Mouse (Mus musculus) B cell, adult 67 days (primary cell): ENCODE measurements around the gene Dnali1. TPM values are rescaled to one million over a fixed set of nuclear protein-coding genes. Genes with fewer than 3 reads are reported as not detected.

Experiments used
- total RNA-seq, 2 experiments: library from RNA; stranded (reverse); gene quantifications; 4 replicates each; pipeline ENCODE4 v1.2.4; 2023

Dnali1 gene
- not detected for total RNA-seq

DNA sequence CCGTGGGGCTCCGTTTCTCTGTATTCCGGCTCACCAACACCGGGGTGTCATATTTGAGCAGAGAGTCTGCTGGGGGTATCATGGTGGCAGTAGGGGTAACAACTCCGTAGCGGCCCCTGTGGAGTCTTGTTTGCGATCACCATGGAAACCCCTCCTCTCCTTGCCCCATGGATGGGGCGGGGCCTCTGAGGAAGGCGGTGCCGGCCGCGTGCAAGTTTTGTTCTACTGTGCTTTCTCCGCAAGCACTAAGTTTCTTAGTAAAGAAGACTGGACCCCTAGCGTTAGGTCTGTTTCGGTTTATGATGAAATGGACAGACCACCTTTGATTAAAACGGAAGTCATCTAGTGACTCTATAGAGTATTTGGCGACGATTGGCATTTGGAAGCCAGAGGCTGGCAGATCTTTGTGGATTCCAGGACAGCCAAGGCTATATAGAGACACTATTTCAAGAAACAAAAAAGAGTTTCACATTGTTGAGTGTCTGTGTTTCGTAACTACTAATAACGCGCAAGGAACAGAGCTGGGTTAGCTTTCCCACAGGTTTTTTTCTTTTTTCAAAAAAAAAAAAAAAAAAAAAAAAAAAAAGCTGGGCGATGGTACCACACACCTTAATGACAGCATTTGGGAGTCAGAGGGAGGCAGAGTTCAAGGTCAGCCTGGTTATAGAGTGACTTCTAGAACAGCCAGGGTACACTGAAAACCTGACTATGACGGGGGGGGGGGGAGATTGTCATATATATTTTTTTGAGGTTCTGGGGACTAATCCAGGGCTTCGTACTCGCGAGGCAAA lies at the start of gene Dnali1:
Gene Dnali1, minus strand, starts transcription at position 187 of the 791 bp plus-strand sequence.

DNA sequence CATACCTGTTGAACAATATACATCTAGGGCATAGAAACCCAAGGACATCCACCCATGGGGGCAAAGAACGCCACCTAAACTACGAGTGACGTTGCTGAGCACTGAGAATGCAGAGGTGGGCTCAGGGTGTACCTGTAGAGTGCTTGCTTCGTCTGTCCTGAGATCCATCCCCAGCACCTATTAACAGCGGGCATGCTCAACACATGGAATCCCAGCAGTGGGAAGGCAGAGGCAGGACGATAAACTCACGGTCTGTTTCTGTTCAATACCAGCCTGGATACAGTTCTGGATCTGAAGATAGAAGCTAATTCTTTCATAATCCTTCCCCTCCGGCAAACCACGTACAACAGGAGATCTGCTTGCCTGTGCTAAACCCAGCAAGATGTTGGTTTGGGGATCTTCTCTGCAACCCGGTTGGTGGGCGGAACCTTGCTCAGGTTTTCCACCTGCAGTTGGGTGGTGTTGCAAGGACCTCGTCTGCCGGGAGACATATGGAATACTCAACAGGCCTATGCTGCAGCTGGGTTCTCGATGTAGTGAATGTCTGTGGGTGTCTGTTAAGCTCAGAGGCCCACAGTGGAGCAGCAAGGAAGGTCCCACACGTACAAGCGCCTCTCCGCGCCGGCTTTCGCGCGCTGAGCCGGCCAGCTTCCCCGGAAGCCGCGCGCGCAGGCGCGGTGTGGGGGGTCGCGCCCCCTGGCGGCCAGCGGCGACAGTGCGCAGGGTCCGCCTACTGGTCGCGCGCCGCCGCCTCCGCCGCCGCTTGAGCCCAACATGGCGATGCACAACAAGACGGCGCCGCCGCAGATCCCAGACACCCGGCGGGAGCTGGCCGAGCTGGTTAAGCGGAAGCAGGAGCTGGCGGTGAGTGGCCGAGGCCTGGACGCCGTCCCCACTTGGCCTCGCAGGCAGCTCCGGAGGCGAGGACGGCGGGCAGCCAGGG lies 19.2 kb upstream of the Dnali1 start, which contains the start of gene Meaf6:
Gene Meaf6, plus strand, starts transcription at position 732 of the 943 bp plus-strand sequence.

DNA sequence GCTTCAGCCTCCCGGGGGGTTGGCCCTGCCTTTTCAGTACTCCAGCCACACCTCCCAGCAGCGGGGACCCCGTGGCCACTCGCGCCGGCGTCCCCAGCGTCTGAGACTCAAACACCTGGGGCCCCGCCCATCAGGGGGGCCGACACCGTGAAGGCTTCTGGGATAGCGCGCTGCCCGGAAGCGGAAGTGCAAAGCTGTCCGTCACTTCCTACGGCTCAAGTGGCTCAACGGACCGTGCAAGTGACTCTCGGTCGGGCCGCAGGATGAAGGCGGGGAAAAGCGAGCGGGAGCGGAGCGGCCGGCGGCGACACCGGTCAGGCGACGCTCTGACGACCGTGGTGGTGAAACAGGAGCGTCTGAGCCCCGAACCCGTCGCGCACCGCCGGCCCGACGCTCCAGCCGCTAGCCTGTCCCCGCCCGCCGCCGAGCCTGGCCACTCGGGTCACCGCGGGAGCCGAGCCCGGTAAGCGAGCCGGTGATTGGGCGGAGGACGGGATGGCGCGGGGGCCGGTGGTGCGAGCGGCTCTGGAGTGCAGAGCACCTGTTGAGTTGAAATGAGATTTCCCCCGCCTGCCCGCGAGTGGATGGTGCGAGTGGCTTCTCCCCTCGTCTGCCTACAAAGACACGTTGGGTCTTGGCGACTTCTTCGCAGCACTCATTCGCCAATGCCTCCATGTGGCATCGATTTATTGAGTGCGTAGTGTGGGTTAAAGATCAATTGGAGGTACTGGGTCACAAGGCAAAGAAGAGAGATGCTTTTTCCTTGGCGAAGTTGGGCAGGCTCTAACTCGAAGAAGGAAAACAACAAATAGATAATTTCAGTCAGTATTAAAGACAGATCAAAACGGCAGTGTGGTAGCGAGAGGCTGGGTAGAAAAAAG lies 1.2 kb upstream of the Dnali1 start, which contains the start of gene Snip1:
Gene Snip1, plus strand, starts transcription at position 183 of the 881 bp plus-strand sequence.

DNA sequence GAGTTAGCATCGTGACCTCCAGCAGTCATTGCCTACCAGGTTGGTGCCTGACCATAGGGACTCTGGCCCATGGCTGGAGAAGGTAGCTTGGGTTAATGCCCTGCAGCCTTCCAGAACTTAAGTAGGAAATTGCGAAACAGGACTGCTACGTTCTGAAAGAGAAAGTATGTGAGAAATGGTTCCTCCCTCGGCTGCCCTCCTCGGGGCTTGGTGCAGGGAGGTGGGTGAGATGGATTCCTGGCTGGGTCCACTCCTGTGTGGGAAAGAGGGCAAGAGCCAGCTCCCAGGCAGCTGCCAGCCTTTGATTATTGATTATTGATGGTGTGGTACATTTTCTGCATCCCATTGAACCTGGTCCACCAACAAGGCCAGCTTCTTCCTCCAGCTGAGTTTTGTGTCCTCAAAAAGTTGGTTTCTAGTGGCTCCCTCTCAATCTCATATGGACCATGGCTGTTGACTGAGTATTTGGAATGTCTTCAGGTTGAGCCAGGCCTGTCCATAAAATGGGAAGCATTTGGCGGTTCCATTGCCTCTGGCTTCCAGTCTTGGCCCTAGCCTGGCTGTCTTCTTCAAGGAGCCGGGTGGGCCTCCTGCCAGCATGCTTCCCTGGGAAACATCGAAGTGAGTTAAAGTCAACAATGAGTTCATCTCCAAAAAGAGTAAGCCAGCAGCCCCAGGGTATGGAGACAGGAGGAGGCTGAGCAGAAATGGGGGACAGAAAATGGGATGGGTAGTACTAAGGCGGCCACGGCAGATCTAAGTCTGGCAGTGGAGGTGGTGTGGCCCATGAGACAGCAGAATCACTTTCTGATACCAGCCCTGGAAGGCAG lies 49.5 kb downstream of the Dnali1 start, which contains the start of gene Gnl2:
Gene Gnl2, plus strand, starts transcription at position 780 of the 830 bp plus-strand sequence.

Other genes starting within 250 kb of the Dnali1 start
- gene Yrdc, start 215.0 kb downstream of the Dnali1 start, total RNA-seq, result 100 to 1,000 TPM; 123 to 124 TPM
- 10 to 100 TPM; 14.8 to 15.2 TPM for gene 1110065P20Rik, start 214.5 kb downstream of the Dnali1 start, total RNA-seq
- gene Maneal, start 203.5 kb downstream of the Dnali1 start, total RNA-seq, result 1 to 10 TPM in 1 of 2 experiments, under 1 TPM in 1; 0.47 to 1.1 TPM
- not detected for gene Epha10, start 184.8 kb downstream of the Dnali1 start, total RNA-seq
- gene 9930104L06Rik, start 128.7 kb downstream of the Dnali1 start, total RNA-seq, result 10 to 100 TPM; 20.7 to 29.8 TPM
- gene Cdca8, start 126.4 kb downstream of the Dnali1 start, total RNA-seq, result 1 to 10 TPM; 3.3 to 5.9 TPM
- gene Rspo1, start 79.3 kb downstream of the Dnali1 start, total RNA-seq, result not detected
- 10 to 100 TPM; 80.5 to 88.2 TPM for gene Gnl2, start 49.1 kb downstream of the Dnali1 start, total RNA-seq
- gene Snip1, start 969 bp upstream of the Dnali1 start, total RNA-seq, result 10 to 100 TPM; 29.6 to 42.9 TPM
- 10 to 100 TPM; 49.7 to 59.8 TPM for gene Meaf6, start 19.4 kb upstream of the Dnali1 start, total RNA-seq
- 100 to 1,000 TPM; 296 to 321 TPM for gene Zc3h12a, start 62.1 kb upstream of the Dnali1 start, total RNA-seq